ENCODE assay signal across 18 mouse cellular contexts in the genomic region with DNA sequence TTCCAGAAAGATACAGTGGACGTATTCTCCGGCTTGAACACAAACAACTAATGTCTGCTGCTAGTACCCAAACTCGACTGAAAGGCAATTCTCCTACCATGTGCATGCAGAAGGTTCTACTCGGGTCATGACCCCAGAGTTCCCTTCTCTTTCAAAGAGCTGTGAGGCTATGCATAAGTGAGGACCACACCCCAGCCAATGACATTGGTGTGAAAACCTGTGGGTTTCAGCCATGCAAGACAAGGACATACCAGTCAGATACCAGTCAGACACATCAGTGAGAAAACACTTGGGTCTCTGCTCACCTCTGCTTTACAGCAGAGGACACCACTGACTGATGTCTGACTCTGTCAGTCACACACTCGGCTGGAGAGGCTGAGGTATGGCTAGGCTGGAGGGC.
"Had no signal": no experiment of that assay in that cellular context is flagged by ENCODE, and none has a peak within 500 bp of the region (broad histone marks: within the 10 kb centered on the region; RNA-seq: fewer than 3 reads in every experiment).

No protein-coding gene starts in this region.

- H3K36me3 ChIP-seq: liver, embryonic 15.5 days; midbrain, embryonic 12.5 days; neural tube, embryonic 13.5 days; neural tube, embryonic 15.5 days had no signal

- ATAC-seq: midbrain, embryonic 16.5 days had no signal

- DNase-seq: lung, adult 18-20 months; lung, embryonic 14.5 days; lung, postnatal 10 days; lung, postnatal 4 days; retina, postnatal 1 day; right cerebral cortex, adult 18-20 months; right cerebral cortex, postnatal 25 days; right cerebral cortex, postnatal 4 days; spleen, adult 18-20 months; thymus, adult 18-20 months; thymus, postnatal 14 days; thymus, postnatal 36 days had no signal

- H3K4me3 ChIP-seq: liver, embryonic 15.5 days; midbrain, embryonic 12.5 days; myocyte; neural tube, embryonic 13.5 days; neural tube, embryonic 15.5 days had no signal

- H3K9me3 ChIP-seq: liver, embryonic 15.5 days; midbrain, embryonic 12.5 days; neural tube, embryonic 13.5 days; neural tube, embryonic 15.5 days had no signal

- H3K4me1 ChIP-seq: liver, embryonic 15.5 days had no signal

- H3K4me2 ChIP-seq: liver, embryonic 15.5 days; lung, embryonic 14.5 days; midbrain, embryonic 12.5 days; neural tube, embryonic 13.5 days; neural tube, embryonic 15.5 days had no signal

- H3K27me3 ChIP-seq: liver, embryonic 15.5 days; midbrain, embryonic 12.5 days; neural tube, embryonic 13.5 days; neural tube, embryonic 15.5 days had no signal

- H3K9ac ChIP-seq: liver, embryonic 15.5 days; lung, embryonic 14.5 days; midbrain, embryonic 12.5 days; neural tube, embryonic 13.5 days; neural tube, embryonic 15.5 days had no signal

- H3K27ac ChIP-seq: liver, embryonic 15.5 days; midbrain, embryonic 12.5 days; neural tube, embryonic 13.5 days; neural tube, embryonic 15.5 days had no signal
